Mouse (Mus musculus) kidney, postnatal 14 days (tissue): ENCODE results near the gene Alx3.
A peak's percentile ranks its signal among the peaks of the same experiment; 100 is the strongest.

Experiments used
- DNase-seq: peaks from one replicate; pipeline ENCODE4 v3.0.0; 2022; ENCODE audit warnings: mixed read lengths

The Alx3 gene

DNA sequence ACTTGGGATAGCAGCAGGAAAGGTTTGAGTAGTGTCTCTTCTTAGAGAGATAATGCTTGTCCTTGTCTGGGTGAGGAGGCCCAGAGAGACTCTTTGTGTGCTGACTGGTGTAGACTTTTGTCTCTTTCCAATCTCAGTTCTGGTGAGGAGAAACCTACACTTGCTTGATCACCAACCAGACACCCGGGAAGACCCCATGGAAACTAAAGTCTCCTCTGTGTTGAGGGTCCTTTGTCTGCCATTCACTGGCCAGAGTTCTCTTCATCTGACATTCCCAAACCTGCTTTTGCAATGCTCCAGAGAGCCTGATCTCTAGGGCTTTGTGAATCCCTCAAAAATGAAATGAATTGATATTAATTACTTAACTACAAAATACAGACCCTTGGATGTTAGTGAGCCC, 10.9 kb upstream of the Alx3 start:
- DNase-seq: no peak

DNA sequence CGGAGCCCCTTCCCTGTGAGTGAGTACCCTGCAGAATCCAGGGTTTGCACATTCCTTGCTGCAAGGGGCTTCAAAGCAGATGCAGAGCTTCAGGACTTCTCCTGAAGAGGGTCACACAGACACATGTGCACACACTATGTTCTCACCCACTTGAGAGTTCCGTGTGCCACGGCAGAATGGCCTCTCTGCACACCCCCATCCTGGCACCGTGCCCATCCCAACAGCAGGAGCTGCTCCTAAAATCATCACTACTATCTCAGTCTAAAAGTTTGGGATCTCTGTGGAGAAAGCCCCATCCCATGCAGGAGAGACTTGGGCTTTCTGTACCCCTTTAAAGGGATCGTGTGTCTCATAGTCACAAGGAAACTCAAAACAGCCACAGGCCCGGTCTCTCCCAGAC, 8.3 kb upstream of the Alx3 start:
- DNase-seq: no peak

DNA sequence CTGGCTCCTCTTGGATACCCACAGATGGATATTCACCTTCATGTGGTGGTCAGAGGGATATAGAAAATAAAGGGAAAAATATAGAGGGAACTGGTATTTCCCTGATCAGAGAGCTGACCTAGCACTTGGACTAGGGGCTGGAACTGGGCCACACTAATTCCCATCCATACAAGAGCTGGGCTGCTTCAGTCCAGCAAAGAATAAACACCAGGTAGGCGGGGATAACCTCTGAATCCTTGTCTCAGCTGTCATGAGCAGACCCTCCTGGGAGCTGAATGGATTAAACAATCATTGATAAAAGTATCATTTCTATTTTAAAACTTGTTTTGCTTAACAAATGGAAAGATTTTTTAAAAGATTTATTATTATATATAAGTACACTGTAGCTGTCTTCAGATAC, 3.2 kb upstream of the Alx3 start:
- no peak for DNase-seq

DNA sequence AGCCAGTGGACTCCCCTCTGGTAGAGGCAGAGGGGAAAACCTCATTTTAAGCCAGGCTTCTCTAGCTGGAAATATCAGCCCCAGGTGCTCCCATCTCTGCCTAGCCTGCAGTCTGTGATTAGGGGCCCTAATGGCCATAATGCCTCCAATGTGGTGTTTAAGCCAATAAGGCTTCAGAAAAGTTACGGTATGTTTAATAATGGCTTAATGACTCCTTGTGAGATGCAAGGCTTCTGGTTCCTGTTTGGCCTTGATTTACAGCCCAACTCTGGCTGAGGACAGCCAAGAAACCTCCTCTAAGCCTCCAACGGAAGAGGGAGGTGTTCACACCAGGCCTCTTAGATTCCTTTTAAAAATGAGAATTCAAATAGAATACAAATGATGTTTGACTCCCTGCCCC, 1.2 kb upstream of the Alx3 start:
- no peak for DNase-seq

DNA sequence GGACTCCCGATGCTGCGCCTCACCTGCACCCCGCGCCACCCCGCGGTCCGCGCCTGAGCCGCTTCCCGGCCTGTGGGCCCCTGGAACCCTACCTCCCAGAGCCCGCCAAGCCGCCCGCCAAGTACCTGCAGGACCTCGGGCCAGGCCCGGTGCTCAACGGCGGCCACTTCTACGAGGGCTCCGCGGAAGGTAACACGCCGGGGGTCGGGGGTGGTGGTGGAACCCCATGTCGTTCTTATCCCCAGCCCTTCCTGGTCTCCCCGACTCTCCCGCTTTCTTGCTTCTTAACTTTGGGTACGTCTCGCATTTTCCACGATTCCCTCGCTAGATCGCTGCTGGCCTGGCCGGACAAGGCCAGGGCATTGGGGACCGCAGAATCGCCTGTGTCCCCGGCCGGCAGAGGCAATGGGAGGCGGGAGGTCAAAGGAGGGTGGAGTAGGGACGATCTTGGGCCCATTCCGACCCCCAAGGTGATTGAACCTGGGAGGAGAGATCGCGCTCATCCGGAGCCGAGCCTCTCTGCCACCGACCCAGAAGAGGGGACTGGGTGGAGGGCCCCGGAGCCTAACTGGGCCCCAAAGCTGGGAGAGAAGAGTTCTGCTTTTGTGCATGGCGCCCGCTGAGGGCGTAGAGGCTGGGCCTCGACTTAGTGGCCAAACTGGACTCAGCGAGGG, 570 bp downstream of the Alx3 start:
- DNase-seq: no peak

DNA sequence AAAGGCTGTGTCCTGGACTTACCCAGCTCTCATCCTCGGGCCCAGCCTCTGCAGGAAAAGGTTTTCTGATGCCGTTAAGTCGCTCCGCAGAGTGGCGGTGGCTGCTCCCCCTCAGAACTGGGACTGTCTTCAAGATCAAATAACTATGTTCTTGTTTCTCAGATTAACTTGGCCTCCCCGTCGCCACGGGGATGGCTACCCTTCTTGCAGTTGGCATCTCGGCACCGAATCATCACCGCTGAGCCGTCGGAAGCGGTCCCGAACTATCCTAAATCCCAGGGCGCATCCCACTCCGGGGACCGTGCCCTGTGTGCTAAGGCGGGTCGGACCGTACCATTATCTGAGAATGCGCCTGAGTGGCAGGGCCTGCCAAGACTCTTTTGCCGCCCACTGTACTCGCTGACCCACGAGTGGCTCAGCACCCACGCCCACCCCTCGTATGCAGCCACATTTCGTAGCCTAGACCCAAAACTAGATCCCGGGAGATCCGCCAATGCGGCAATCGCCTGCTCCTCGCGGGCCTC, 1.2 kb downstream of the Alx3 start:
- no peak for DNase-seq

DNA sequence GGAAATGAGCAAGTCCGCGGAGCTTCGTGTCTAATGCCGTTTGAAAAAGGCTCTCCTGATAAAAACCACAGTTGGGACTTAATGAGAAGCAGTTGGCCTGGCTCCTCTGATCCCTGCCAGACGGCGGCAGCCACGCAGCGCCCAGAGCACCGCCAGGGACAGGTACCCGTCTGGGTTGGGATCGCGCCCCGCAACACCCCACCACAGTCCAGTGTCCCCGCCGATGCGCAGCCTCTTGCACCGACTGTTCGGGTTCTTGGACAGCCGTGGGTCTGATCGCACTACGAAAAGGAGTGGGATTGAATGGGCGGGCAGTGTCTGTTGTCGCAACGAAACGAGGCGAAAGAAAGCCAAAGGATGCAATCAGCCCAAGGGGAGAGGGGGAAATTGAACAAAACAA, 1.7 kb downstream of the Alx3 start:
- peak; percentile 25 for DNase-seq

DNA sequence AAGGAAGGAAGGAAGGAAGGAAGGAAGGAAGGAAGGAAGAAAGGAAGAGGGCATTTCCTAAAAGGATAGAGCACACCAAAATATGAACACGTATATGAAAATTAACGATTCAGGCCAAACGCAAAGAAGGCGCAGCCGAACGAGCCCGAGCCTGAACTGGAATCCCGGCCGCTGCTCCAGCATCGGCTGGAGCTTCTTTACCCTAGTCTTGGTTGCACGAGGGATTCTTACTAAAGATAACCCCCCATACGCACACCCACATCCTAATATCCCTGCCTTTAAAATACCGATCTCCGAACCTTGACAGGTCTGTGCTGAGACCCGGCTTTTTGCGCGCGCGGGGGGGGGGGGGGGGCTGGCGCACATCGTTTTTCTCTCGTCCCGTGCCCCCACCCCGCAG, 2.3 kb downstream of the Alx3 start:
- no peak for DNase-seq

DNA sequence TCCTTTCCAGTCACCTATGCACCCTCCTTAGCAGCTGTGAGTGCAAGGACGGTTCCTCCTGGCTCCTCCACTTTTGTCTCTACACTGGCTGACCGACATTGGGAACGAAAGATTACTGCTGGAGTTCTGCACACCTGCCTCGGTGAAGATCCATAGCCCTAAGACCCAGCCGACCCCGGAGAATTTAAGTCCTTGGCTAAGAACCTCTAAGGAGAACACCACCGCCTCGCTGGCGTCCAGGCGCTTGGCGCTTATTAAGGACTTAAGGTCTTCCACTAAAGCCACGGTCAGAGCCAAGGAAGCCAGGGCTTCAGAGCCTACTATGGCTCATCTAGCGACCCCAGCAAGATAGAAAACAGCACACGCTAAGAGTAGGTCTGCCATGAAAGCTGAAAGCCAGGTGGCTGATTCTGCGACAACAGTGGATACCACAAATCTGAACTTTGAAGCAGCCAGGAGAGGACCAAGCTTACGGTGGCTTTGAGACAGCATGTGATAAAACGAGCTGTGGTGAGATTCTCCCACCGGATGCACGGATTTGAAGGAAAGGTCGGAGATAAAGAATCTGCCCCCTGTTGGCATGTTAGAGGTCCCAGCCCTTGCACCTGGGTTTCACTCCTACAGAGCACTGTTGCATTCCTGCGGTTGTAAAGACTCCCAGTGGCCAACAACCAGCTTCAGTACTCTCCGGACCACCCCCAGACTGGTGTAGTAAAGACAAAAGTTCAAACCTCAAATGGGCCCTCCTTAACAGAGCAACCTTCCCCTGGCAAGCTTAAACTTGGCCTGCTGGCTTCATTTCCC, 3.0 kb downstream of the Alx3 start:
- DNase-seq: no peak

DNA sequence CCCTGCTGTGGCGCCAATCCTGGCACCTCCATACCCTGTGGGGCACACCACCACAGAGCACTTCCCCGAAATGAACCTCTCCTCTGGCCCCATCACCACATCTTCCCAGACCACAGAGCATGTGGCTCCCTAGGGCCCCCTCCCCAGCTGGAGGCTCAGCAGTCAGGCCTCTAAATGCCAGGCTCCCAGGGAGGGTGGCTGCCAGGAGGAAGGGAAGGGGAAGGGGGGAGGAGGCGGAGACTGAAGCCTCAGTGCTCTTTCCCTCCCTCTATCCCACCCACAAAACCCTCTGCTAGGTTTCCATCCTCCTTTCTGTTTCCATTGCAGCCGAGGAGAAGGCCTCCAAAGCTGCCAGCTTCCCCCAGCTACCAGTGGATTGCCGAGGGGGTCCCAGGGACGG, 5.3 kb downstream of the Alx3 start:
- DNase-seq: no peak

DNA sequence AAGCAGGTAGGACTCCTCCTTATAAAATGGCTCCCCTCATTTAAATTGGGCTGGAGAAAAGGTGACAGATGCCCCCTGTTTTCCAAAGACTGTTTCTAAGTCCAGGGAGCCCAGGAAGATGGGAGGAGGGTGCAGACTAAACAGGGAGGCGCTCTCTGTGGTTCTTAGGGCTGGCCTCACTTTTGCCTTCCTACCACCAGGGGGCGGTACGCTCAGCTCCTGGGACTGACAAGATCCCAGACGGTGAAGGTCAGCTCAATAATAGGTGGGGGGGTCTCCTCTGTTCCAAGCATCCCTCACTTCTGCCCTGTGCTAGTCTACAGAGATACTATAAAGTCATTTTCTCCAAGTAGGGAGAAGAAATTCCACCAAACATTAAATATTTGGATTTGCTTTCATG, 10.5 kb downstream of the Alx3 start:
- DNase-seq: peak; percentile 58

DNA sequence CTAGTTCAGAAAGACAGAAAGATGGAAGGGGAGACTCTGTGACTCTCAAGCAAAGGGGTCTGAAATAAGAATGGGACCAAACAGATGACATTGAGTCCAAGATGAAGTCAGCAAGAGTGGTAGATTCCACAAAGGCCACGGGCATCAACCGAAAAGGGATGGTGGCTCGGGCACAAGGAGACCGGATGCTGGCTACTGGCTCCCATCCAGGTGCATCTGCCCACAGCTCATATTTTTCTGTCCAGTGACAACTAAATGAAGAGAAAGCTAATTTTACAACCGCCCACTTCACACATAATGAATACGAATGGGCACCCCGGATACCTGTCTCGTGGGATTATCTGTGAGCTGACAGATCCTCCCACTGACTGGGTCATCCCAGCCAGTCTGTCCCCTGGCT, 12.4 kb downstream of the Alx3 start:
- DNase-seq: no peak

DNA sequence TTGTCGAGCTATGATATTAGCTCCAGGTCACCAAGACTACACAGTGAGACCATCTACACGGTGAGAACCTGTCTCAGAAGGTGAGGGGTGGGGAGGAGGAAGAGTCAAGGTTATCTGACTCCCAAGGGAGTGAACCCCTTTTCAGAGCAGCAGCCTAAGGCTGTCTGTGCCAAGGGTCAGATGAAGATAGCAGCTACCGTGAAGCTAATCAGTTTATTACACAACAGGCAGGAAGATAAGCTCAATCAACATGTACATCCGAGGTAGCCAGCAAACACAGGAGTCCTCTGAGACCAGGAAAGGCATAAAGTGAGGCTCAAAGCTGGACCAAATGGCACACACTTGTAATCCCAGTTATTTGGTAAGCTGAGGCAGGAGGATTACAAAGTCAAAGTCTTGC, 14.0 kb downstream of the Alx3 start:
- DNase-seq: no peak

DNA sequence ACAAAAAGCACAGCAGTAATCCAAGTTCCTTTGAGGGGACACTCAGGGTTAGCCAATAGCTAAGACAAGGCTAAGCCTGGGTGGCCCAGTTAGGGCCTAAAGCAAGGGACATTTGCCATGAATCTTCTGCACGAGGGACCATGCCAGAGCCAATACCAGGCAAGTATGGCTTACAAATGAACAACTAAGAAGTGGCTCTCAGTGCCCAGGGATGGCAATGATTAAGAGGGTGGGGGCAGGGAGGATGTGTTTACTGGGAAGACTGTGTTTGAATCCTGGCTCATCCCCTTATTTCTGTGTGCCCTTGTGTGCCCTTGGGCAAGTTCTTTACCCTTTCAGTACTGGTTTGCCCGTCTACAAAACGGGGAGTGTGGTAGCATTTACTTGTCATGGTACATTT, 14.5 kb downstream of the Alx3 start:
- peak; percentile 34 for DNase-seq

DNA sequence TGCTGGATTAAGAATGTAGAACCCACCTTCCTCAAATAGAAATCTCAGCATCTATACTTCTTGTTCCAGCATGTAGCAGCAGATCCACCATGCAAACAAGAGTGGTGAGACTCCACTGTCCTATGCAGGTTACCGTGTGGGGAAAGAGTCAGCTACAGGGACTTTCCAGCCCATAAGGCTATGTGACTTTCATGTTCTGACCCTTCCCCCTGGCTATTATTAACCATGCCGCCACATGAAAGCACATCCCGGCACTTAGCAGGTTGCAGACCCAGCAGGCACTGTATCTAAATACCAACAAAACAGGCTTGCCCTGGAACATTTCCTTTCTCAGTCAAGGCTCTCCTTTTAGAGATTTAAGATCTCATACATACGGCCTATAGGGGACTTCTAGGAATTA, 16.6 kb downstream of the Alx3 start:
- DNase-seq: no peak

DNA sequence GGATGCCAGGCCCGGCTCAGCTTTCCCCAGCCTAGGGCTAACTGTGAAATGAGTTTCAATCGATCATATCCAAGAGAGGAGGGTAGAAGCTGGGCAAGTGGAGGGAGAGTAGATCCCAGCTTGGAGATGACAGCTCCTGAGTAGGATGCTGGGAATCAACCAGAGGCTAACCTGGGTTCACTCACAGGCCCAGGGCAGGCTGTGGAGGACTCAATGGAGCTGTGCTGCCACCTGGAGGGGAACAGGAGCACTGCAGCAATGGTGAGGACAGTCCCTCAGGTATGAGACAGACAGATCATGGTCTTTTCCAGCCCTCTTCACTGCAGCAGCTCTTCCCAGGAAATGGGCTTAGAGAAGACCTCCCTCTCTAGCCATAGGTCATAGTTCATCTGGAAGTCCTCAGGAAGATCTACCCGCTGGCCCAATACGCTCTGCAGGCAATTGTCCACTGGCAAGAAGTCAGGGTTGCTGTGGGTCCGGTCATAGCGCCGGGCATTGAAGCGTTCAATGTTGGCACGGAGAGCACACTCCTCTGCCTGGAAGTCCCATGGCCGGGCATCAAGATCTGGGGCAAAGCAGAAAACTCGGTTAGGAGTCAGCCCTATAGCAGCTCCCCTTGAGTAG, 18.2 kb downstream of the Alx3 start:
- peak; percentile 75 for DNase-seq

DNA sequence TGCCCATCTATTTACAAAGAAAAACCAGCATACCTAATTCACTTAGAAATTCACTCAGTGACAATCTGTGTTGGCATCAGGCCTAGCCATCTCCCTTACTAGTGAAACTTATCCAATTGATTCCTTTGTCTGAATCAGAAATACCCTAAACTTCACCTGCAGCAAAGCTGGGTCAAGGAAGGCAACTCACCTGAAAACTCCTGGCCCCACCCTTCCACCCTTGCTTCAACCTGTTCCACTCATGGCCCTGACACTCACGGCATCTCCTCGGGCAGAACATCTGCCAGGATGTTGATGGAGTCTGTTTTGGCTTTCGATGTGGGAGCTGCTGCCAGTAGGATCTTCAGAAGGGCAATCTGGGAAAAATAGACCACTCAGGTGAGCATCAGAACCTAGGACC, 23.0 kb downstream of the Alx3 start:
- DNase-seq: no peak

DNA sequence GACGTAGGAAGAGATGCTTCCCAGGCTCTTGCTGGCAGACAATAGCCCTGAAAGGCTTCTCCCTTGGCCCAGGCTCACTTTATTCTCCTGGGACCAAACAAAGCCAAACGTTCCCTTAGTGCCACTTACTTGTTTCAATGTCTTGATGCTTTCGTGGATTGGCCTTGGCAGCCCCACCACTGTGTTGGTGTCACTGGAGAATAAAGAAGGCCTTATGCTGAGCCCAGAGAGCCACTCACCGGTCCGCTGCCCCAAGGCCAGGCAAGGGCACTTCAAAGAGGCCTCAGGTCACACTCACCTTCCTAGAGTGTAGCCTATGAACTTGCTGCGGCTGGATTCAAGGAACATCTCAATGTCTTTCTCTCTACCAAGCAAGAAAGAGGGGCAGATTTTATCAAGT, 25.1 kb downstream of the Alx3 start:
- DNase-seq: no peak

DNA sequence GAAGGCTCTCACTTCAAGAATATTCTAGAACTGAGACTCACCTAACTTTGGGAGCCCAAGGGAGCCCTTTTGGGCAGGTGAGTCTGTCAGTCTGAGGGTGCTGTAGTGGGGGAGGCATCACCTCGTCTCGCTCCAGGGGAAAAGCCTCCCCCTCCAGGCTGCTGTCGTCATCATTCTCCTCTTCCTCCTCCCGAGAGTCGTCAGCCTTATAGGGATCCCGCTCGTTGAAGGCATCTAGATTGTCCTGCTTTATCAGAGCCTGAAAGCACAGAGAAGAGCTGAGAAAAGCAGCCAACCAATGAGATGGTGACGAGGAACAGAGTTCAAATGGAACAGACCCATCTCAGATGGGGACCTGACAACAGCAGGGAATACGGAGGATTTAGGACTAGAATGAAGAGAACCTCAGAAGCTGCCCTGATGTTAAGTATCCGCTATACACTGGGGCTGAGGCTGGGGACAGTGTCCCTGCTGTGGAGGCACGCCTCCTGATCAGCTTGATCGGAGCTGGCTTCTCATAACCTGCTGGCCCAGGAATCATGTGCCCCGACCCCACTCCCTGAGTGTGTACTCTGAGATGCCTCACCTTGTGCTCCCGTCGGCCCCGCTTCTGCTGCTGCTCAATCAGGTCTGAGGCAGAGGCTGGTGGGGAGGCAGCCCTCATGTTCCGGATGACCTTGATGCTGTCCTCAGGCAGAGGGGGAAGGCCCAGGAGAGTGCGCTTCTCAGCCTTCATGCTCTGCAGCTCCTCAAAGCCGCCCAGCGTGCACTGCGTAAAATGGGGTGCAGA, 26.6 kb downstream of the Alx3 start:
- DNase-seq: no peak

DNA sequence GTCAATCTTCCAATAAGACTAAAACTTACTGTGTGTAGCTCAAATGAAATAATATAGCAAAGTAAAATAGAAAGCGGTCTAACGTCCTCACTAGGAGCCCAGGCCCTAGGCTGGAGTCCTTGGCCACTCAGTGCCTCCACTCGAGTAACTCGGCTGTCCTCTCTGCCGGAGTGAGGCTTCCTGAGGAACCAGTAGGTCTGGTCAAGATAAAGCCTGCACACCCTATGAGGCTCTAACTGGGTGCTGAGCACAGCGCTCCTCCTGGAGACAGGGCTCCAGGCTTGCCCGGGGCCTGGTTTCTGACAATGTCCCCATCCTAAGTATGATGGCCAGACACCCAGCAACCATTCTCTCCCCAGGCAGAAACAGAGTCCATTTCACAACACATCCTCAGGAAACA, 27.7 kb downstream of the Alx3 start:
- DNase-seq: no peak

DNA sequence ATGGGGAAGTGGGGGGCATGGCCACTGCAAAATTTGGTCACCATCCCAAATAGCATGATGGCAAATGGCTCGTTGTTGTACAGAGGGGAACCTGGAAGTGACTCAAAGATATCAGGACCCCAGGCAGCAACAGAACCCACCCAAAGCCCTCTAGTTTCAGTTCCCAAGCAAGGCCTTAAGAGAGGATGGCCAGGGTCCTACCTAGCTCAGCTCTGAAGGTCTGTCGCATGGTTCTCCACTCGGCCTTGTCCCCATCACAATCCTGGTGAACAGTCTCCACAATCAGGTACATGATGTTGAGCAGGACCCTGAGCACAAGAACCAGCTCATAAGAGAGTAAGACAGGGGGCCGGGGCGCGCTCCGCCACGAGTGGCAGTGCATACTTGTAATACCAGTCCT, 29.6 kb downstream of the Alx3 start:
- DNase-seq: no peak

DNA sequence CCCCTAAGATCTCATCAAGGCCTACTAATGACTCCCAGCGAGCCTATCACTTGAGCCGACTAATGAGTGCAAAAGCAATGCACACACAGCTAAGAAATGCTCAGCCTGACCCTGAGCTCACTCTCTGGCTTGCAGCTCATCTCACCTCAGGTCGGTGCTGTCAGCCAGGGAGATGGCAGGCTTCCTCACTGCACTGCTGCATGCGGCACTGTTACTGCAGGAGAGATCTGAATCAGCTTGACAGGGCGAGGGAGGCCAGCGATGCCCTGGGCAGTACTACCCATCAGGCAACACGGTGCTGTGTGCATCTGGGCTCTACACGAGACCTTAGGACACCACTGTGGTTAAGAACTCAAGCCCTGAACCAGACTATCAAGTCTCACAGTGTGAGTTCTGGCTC, 30.7 kb downstream of the Alx3 start:
- DNase-seq: no peak

DNA sequence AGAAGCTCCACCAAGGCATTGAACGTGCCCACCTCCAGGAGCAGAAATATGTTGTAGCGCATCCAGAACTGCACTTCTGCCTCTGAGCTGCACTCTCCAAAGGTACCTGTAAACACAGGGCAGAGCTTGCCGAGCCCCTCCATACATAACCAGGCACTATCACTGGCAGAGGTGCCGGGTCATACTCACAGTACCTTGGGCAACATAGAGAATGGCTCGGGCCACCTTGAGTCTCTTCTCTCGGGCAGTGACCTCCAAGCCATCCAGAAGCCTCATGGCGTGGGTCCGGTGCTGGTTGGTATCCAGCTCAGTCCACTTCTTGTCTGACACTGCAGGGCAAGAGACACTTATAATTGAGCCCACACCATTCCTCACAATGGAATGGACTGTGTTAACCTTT, 31.9 kb downstream of the Alx3 start:
- DNase-seq: no peak
